Mouse (Mus musculus) stomach, postnatal 0 days (tissue): ENCODE data around the gene Tef.

Experiments used
- CTCF ChIP-seq: IDR thresholded peaks from 2 replicates; pipeline ENCODE4 v1.5.1; 2016; ENCODE audit warnings: antibody characterized with exemption, low read depth, mild to moderate bottlenecking, moderate library complexity
- EP300 ChIP-seq: optimal IDR thresholded peaks from 2 replicates; pipeline ENCODE3; 2016; ENCODE audit warnings: antibody characterized with exemption

DNA sequence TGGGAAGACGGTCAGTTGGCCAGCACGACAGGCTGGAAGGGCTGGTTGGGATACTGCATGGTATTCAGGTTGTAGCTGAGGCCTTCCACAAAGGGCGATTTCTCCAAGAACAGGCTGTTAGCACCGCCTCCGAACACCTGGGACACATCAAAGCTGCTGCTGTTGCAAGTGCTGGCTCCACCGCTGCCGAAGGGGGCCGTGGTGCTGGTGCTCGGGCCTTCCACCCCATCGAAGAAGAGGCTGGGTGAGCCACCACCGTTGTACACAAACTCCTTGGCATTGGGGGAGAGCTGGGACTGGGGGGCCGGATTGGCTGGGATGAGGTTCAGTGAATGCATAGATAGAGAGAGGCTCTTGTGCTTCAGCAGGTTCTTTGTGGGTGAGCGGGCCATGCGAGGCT lies 48.5 kb downstream of the Tef start:
- TF ChIP-seq CTCF (no peak), EP300 (no peak)
